Mouse (Mus musculus): Measurements from ENCODE around the gene Abca4.
"Not testable (repeated sequence)": the region's sequence is repeated elsewhere in the genome, so short reads cannot be mapped to it uniquely, and the experiment has no call there.

The Abca4 gene

GRCm38 (mm10) chr3:122210846-122211245 is 166.6 kb downstream of the Abca4 start:
- DNase-seq (ENCODE audit: low read depth, low spot score): no peak

- DNase-seq (ENCODE audit: low read depth, low spot score): no peak
Observed at GRCm38 (mm10) chr3:122211446-122212125, 167.3 kb downstream of the Abca4 start.

- no peak for DNase-seq (ENCODE audit: low read depth, low spot score)
Observed at GRCm38 (mm10) chr3:122221240-122222036, 177.2 kb downstream of the Abca4 start.

- DNase-seq (ENCODE audit: low read depth, low spot score): not testable (repeated sequence)
Observed at GRCm38 (mm10) chr3:122226972-122227371, 182.7 kb downstream of the Abca4 start.
